Mouse (Mus musculus) spleen, adult 2 months (tissue): ENCODE data around the gene Rnf19b. TPM values are rescaled to one million over a fixed set of nuclear protein-coding genes. Genes with fewer than 3 reads are reported as not detected.

Experiments
- DNase-seq, 2 experiments: peaks; one replicate each; pipeline versions ENCODE4 v3.0.0 to v3.0.0-alpha.2; 2012 to 2021; ENCODE audit warnings: low spot score in 2 of 2, low read depth in 1 of 2
- H3K27ac ChIP-seq: fragments of 200-500 bp; 2 replicates; pipeline ENCODE4 v1.5.1; 2012; ENCODE audit warnings: low read length, inconsistent platforms; ENCODE audit not compliant: insufficient read depth
- H3K27me3 ChIP-seq: fragments of 200-500 bp; 2 replicates; pipeline ENCODE4 v1.6.1; 2012; ENCODE audit warnings: mild to moderate bottlenecking, moderate library complexity, low read length, inconsistent platforms; ENCODE audit not compliant: control insufficient read depth, insufficient read depth
- H3K36me3 ChIP-seq: fragments of 200-500 bp; 2 replicates; pipeline ENCODE4 v1.6.1; 2012; ENCODE audit warnings: mild to moderate bottlenecking, low read length, inconsistent platforms; ENCODE audit not compliant: control insufficient read depth, insufficient read depth
- H3K4me1 ChIP-seq: fragments of 200-500 bp; 2 replicates; pipeline ENCODE4 v1.6.1; 2011; ENCODE audit warnings: inconsistent platforms; ENCODE audit not compliant: control insufficient read depth, insufficient read depth, insufficient read length
- H3K4me3 ChIP-seq: fragments of 200-500 bp; 2 replicates; pipeline ENCODE4 v1.5.1; 2011; ENCODE audit warnings: mild to moderate bottlenecking, inconsistent platforms; ENCODE audit not compliant: insufficient read depth, insufficient read length; ENCODE audit errors: extremely low read depth
- CTCF ChIP-seq: fragments of 200-500 bp; IDR thresholded peaks from 2 replicates; pipeline ENCODE4 v1.5.1; 2011; ENCODE audit warnings: mild to moderate bottlenecking, inconsistent platforms; ENCODE audit not compliant: insufficient read depth, insufficient read length, insufficient replicate concordance; ENCODE audit errors: extremely low read depth
- POLR2A ChIP-seq: fragments of 200-500 bp; IDR thresholded peaks from 2 replicates; pipeline ENCODE4 v1.6.1; 2011; ENCODE audit warnings: low read depth, low read length, inconsistent platforms
- WGBS: fragments of 180-500 bp; shearing (Covaris S2); methylation state at CpG from one replicate; pipeline ENCODE4 v1.1.7; 2018; 5-methylcytosine and 5-hydroxymethylcytosine counted together
- polyA plus RNA-seq: library from polyadenylated mRNA; depleted of rRNA; stranded (reverse); fragments of >200 nt; gene quantifications from 2 replicates; pipeline ENCODE4 v1.2.3, GENCODE M21; 2012

Rnf19b gene
- polyA plus RNA-seq, 1 experiment: 109 TPM

- Histone ChIP-seq H3K27me3 (peaks cover 12% of the 10 kb centered on the region), H3K4me3 (no peak overlapping the region), H3K4me1 (no peaks in the 10 kb centered on the region; the same call in 1 of the 2 replicates), H3K27ac (no peak overlapping the region), H3K36me3 (no peaks in the 10 kb centered on the region)
- TF ChIP-seq CTCF (no peak), POLR2A (no peak)
- 89% methylated on average over 14 of the region's 14 CpGs for WGBS
- no peak for DNase-seq
These were observed 59.8 kb downstream of the Rnf19b start for GRCm38 (mm10) chr4:129117720-129118510.

GRCm38 (mm10) chr4:129119708-129120107 lies 61.6 kb downstream of the Rnf19b start:
- Histone ChIP-seq H3K27me3 (peaks cover 13% of the 10 kb centered on the region), H3K27ac (no peak overlapping the region), H3K4me3 (no peak overlapping the region), H3K36me3 (no peaks in the 10 kb centered on the region), H3K4me1 (no peaks in the 10 kb centered on the region; the same call in 1 of the 2 replicates)
- WGBS: 70% methylated on average over 10 of the region's 10 CpGs
- TF ChIP-seq POLR2A: no peak
- TF ChIP-seq CTCF: no peak
- DNase-seq: no peak

GRCm38 (mm10) chr4:129120520-129121445 lies 62.7 kb downstream of the Rnf19b start:
- no peak overlapping the region; the same call in 1 of the 2 replicates for H3K4me3 ChIP-seq
- 2% methylated on average over 41 of the region's 59 CpGs for WGBS
- TF ChIP-seq POLR2A (no peak), CTCF (no peak)
- H3K4me1 ChIP-seq: no peaks in the 10 kb centered on the region; the same call in 1 of the 2 replicates
- no peaks in the 10 kb centered on the region for H3K36me3 ChIP-seq
- peak in 1 of 2 experiments; percentile 53 for DNase-seq
- peaks cover 17% of the 10 kb centered on the region for H3K27me3 ChIP-seq
- no peak overlapping the region for H3K27ac ChIP-seq

GRCm38 (mm10) chr4:129121569-129122086 lies 63.6 kb downstream of the Rnf19b start, which contains the start of gene Hpca:
Gene Hpca, minus strand, starts transcription at chr4:129122036.
- DNase-seq: no peak
- Histone ChIP-seq H3K36me3 (no peaks in the 10 kb centered on the region), H3K4me3 (no peak within 1 kb of the TSS; the same call in 1 of the 2 replicates), H3K27me3 (peaks cover 20% of the 10 kb centered on the region), H3K27ac (no peak within 1 kb of the TSS), H3K4me1 (no peaks in the 10 kb centered on the region; the same call in 1 of the 2 replicates)
- TF ChIP-seq POLR2A: no peak
- TF ChIP-seq CTCF: no peak
- 14% methylated on average over 17 of the region's 17 CpGs for WGBS

- no peaks in the 10 kb centered on the region; the same call in 1 of the 2 replicates for H3K4me1 ChIP-seq
- no peak for DNase-seq
- H3K27ac ChIP-seq: no peak overlapping the region
- peaks cover 20% of the 10 kb centered on the region for H3K27me3 ChIP-seq
- WGBS: 35% methylated on average over 9 of the region's 9 CpGs
- H3K4me3 ChIP-seq: no peak overlapping the region
- TF ChIP-seq CTCF (no peak), POLR2A (no peak)
- no peaks in the 10 kb centered on the region for H3K36me3 ChIP-seq
These were observed 64.0 kb downstream of the Rnf19b start for GRCm38 (mm10) chr4:129122107-129122506.

GRCm38 (mm10) chr4:129122719-129123118 lies 64.6 kb downstream of the Rnf19b start:
- DNase-seq: no peak
- WGBS: 28% methylated on average over 8 of the region's 8 CpGs
- Histone ChIP-seq H3K36me3 (no peaks in the 10 kb centered on the region), H3K4me3 (no peak overlapping the region), H3K27me3 (peaks cover 20% of the 10 kb centered on the region), H3K27ac (no peak overlapping the region), H3K4me1 (no peaks in the 10 kb centered on the region; the same call in 1 of the 2 replicates)
- TF ChIP-seq POLR2A (no peak), CTCF (no peak)
